Mouse (Mus musculus) R1 (cell line): ENCODE measurements around the gene Adprh.

ENCODE experiments used
- DNase-seq: peaks from one replicate; pipeline ENCODE4 v3.0.0-alpha.2; 2018; ENCODE audit warnings: low read depth, low spot score

Gene Adprh

DNA sequence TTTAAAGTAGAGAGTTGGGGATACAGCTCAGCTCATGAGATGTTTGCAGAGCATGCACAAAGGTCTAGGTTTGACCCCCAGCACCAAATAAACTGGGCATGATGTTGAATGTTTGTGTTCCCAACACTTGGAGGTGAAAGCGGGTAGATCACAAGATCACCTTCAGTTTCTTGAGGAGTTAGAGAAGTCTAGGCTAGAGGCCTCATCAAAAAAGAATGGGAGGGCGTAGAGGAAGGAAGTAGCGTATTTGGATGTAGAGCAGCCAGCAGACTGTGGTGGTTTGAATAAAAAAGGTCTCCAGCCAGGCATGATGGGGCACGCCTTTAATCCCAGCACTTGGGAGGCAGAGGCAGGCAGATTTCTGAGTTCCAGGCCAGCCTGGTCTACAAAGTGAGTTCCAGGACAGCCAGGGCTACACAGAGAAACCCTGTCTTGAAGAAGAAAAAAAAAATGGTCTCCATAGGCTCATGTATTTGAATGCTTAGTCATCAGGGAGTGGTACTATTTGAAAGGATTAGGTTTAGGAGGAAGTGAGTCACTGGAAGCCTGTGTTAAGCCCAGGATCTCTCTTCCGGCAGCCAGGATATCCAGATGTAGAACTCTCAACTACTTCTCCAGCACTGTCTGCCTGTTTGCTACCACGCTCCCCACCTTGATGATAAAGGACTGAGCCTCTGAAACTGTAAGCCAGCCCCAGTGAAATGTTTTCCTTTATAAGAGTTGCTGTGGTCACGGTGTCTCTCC, 8.6 kb downstream of the Adprh start:
- DNase-seq, result peak; percentile 98

DNA sequence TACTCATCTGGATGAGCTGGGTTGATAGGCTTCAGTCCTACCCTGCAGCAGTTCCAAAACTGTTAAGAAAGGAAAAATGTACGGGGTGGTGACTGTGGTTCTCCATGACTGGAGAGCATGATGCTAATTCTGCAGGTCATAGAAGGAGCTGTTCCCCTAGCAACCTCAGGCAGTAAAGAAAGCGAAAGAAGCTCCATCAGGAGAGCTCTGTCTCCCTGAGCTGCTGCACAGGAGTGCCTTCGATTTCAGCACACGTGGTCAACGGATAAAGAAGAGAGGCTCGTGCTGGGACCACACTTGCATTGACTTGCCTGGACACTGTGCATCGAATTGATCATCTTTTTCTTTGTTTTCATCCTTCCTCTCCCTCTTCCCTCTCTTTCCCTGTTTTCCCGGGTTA, 10.3 kb downstream of the Adprh start:
- peak; percentile 56 for DNase-seq

- peak; percentile 61 for DNase-seq
Measured at GRCm38 (mm10) chr16:38441611-38442010, 10.9 kb downstream of the Adprh start.

DNA sequence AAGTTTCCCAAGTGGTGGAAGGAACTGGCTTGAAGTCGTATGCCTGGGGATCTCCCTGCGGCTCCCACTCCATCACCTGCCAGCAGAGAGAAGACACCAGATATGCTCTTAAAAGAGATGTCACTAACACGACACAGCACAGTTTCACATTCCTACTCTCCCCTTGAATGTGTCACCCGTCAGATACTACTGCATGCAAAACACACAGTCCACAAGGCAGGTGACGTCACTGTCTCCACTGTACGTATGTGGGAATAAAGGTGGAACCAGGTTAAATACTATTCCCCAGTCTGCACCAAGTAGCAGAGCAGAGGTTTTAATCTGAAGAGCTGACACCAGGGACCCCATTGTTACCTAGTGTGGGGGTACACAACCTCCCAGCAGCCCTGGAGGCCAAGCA, 12.1 kb downstream of the Adprh start:
- DNase-seq, result no peak

DNA sequence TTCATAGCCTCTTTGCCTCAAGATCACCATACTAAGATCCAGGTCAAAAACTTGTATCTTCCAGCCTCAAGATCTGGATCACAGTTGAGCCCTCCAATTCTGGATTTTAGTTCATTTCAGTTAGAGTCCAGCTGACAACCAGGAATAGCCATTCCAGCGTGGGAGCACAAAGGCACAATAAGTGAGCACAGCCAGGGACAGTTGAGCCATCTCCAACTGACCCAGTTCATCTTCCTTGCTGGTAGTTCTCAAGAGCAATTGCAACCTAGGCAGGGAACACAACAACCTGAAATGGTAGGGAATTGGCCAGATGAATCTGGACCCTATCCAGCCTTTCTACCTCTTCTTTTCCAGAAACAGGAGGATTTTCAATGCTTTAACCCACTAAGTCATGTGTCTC, 13.3 kb downstream of the Adprh start:
- DNase-seq, result no peak

- peak; percentile 68 for DNase-seq
Measured at GRCm38 (mm10) chr16:38434295-38434795, 18.2 kb downstream of the Adprh start.

- no peak for DNase-seq
Measured at GRCm38 (mm10) chr16:38433514-38433913, 19.0 kb downstream of the Adprh start.

- DNase-seq, result no peak
Measured at GRCm38 (mm10) chr16:38432498-38433425, 19.7 kb downstream of the Adprh start, which contains the start of gene Pla1a. Gene Pla1a (minus strand): TSS chr16:38433145.

- peak; percentile 83 for DNase-seq
Measured at GRCm38 (mm10) chr16:38431446-38432185, 20.9 kb downstream of the Adprh start.

- no peak for DNase-seq
Measured at GRCm38 (mm10) chr16:38425799-38426198, 26.7 kb downstream of the Adprh start.

DNA sequence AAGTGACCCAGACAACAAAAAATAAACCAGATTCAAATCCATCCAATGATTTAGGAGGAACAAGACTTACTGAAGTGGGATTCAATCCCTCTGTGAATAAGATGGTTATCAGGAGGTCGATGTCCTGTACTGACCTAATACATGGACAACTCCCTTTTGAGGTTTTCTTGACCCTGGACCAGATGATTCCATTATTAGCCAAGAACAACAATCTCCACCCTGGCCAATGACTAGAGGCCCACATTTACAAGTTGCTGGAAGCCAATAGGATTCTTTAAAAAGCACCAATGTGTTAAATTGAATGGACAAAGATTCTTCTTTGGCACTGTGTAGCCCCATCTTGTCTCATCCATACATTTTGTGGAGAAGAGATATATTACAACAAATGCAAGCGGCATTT, 27.1 kb downstream of the Adprh start:
- DNase-seq, result no peak

GRCm38 (mm10) chr16:38414953-38415352, 37.5 kb downstream of the Adprh start:
- no peak for DNase-seq

- DNase-seq, result no peak
Measured at GRCm38 (mm10) chr16:38408416-38408815, 44.1 kb downstream of the Adprh start.

GRCm38 (mm10) chr16:38407584-38407983, 44.9 kb downstream of the Adprh start:
- DNase-seq, result peak; percentile 89

GRCm38 (mm10) chr16:38406708-38407107, 45.8 kb downstream of the Adprh start:
- peak; percentile 78 for DNase-seq

- DNase-seq, result no peak
Measured at GRCm38 (mm10) chr16:38406293-38406692, 46.2 kb downstream of the Adprh start.

GRCm38 (mm10) chr16:38403639-38404038, 48.9 kb downstream of the Adprh start:
- no peak for DNase-seq

DNA sequence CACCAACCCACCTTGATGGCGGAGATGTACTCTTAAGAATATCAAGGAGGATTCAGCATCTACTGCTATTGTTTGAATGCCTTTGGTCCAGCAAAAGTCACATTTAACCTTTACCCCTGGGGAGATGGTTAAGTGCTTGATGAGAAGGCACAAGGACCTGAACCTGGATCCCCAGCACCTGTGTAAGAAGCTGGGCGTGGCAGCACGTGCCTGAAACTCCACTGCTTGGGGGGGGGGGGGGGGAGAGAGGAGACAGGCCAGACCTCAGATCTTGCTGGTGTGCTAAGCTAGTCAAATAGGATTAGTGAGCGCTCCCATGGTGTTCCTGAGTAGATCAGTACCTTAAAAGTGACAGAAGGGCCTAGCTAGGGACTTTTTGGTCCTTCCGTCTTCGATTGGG, 51.0 kb downstream of the Adprh start:
- peak; percentile 19 for DNase-seq

GRCm38 (mm10) chr16:38400311-38400960, 52.1 kb downstream of the Adprh start:
- no peak for DNase-seq

DNA sequence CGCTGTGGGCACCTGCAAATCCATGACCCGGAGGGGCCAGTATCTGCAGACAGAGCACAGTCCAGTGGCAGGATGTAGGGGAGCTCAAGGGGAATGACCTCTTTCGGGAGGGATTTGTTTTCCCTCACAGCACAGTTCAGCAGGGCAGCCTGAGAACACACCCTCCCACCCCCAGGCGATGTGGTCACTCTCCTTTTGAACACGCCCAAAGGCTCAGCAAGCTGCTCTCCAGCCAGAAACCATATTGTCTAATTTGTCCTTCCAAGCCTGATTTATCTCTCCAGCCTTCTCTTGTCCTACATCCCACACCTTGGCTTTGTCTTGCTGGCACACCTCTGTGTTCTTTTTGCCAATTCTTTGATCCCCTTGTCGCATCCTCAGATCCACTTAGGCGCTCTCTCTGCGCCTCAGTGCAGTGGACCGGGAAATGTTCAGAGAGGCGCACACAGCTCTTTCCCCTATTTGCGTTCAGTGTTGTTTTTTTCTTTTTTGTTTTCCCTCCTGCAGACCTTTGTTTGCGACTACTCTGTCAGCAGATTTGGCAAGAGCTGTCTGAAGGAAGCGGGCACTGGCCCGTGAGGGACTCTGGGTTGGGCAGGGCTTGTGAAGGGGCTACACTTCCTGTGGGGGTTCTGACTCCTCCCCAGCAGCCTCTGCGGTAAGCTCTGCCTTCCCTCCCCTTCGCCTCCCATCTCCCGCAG, 52.8 kb downstream of the Adprh start:
- peak; percentile 44 for DNase-seq

GRCm38 (mm10) chr16:38399076-38399475, 53.4 kb downstream of the Adprh start:
- DNase-seq, result no peak
